Mouse (Mus musculus) lung, embryonic 16.5 days (tissue): ENCODE data around the gene Gm6509. TPM values are rescaled to one million over a fixed set of nuclear protein-coding genes. Genes with fewer than 3 reads are reported as not detected.
"Not testable (repeated sequence)": the region's sequence is repeated elsewhere in the genome, so short reads cannot be mapped to it uniquely, and the experiment has no call there.

Experiments used
- ATAC-seq: fragments of 200-750 bp; cut with Nextera tagmentation; 2 replicates; pipeline ENCODE4 v1.8.0; 2017; ENCODE audit warnings: low read depth, mild to moderate bottlenecking, moderate library complexity
- H3K27ac ChIP-seq: fragments of 300-500 bp; sonication (generic); 2 replicates; pipeline ENCODE4 v1.5.1; 2014; ENCODE audit warnings: mild to moderate bottlenecking, control low read depth, low read length
- H3K27me3 ChIP-seq: fragments of 300-500 bp; sonication (generic); 2 replicates; pipeline ENCODE4 v1.6.1; 2014; ENCODE audit warnings: low read depth, low read length, mixed read lengths; ENCODE audit not compliant: control insufficient read depth, insufficient read depth
- H3K36me3 ChIP-seq: fragments of 300-500 bp; sonication (generic); 2 replicates; pipeline ENCODE4 v1.6.1; 2014; ENCODE audit warnings: low read length; ENCODE audit not compliant: control insufficient read depth, insufficient read depth
- H3K4me1 ChIP-seq: fragments of 300-500 bp; sonication (generic); replicated peaks from 2 replicates; pipeline ENCODE4 v1.6.1; 2014; ENCODE audit warnings: low read length, mixed read lengths; ENCODE audit not compliant: control insufficient read depth, insufficient read depth
- H3K4me2 ChIP-seq: fragments of 300-500 bp; sonication (generic); 2 replicates; pipeline ENCODE4 v1.6.1; 2014; ENCODE audit warnings: low read depth, low read length, control low read depth
- H3K4me3 ChIP-seq: fragments of 300-500 bp; sonication (generic); 2 replicates; pipeline ENCODE4 v1.5.1; 2014; ENCODE audit warnings: mild to moderate bottlenecking, low read length, control low read depth
- H3K9ac ChIP-seq: fragments of 300-500 bp; sonication (generic); 2 replicates; pipeline ENCODE4 v1.6.1; 2014; ENCODE audit warnings: low read length, control low read depth
- H3K9me3 ChIP-seq: fragments of 300-500 bp; sonication (generic); 2 replicates; pipeline ENCODE4 v1.6.1; 2016; ENCODE audit warnings: low read length; ENCODE audit not compliant: control insufficient read depth
- WGBS: fragments of 180-500 bp; shearing (Covaris S2); extraction: QIAGEN DNeasy Blood & Tissue Kit; methylation state at CpG from one replicate; pipeline ENCODE4 v1.1.7; 2014; 5-methylcytosine and 5-hydroxymethylcytosine counted together
- polyA plus RNA-seq: library from polyadenylated mRNA; unstranded; fragments of >200 nt; fragmentation: Nextera tagmentation; extraction: Ambion mirVana; gene quantifications from 2 replicates; pipeline ENCODE4 v1.2.1, GENCODE M21; 2015

The Gm6509 gene
- not detected in 2 replicates for polyA plus RNA-seq

DNA sequence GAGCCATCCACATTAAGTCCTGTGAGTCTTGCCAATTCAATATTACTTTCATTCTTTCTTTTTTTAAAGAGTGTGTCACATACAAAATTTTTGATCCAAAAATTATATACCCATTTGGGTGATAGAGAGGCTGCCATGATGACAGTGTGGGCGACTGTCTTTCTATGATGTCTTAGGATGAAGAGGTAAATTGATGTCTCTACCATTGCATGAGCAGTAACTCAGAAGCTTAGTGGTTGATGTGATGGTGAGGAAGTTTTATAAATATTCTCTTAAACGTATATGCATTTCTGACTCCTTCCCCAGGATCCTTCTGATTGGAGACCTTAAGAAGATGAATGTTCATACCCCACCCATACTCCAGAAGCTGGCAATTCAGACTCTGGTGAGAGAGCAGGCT, at the start of gene Gm6509:
Gm6509 (plus strand) TSS at position 301 of the 400 bp plus-strand sequence.
- no CpG with 5 or more reads among the region's 2 CpGs for WGBS
- not testable (repeated sequence) for H3K27me3 ChIP-seq, H3K36me3 ChIP-seq, H3K4me2 ChIP-seq, ATAC-seq, H3K9ac ChIP-seq, H3K4me3 ChIP-seq, H3K9me3 ChIP-seq, H3K27ac ChIP-seq, H3K4me1 ChIP-seq

DNA sequence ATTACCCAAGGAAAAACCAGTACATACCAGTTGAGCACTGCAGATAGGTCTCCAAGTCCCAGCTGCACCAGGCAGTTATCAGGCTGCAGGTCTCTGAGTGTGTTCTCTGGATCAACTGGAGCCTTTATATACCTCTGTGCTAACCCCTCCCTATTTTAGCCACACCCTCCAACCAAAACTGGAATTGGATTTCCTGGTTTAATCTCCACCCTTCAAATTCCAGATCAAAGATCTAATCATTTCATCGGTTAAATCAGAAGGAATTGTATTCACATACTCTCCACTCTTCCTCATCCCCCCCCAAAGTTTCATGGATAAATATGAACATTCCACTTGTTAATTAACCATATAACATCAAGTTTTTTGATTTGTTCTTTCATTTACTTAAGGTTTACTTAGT, 7.5 kb upstream of the Gm6509 start, which contains the start of gene Gm3147:
Gm3147 (minus strand) TSS at position 101 of the 400 bp plus-strand sequence.
- H3K4me1 ChIP-seq, H3K9ac ChIP-seq, H3K4me3 ChIP-seq, H3K27me3 ChIP-seq, H3K36me3 ChIP-seq, H3K9me3 ChIP-seq, ATAC-seq, H3K4me2 ChIP-seq, H3K27ac ChIP-seq: not testable (repeated sequence)
- no CpG with 5 or more reads among the region's 1 CpGs for WGBS

DNA sequence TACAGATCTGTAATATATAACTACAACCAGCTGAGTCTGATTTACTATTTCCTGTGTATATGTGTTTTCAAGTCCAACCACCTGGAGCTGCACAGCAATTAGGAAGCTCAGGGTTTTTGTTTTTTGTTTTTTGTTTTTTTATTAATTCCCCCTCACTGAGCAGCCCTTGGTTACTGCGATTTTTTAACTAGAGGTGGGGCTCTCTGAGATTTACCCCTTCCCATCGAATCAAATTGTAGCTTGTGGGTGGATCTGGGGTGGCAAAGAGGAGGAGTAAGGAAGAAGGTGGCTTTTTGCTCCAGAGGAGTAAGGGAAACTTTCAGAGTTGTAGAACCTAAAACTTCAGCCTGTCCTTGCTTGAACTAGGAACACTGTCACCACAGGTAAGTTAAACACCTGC, 24.3 kb downstream of the Gm6509 start, which contains the start of gene Gm6205:
Gm6205 (plus strand) TSS at position 301 of the 400 bp plus-strand sequence.
- H3K4me2 ChIP-seq, H3K4me1 ChIP-seq, H3K9me3 ChIP-seq, ATAC-seq, H3K27ac ChIP-seq, H3K36me3 ChIP-seq, H3K9ac ChIP-seq, H3K27me3 ChIP-seq, H3K4me3 ChIP-seq: not testable (repeated sequence)
- no CpG with 5 or more reads among the region's 2 CpGs for WGBS

Other genes with a start within 250 kb of the Gm6509 start
- gene Gm7682, start 178.2 kb upstream of the Gm6509 start, polyA plus RNA-seq = not detected in 2 replicates
- not detected in 2 replicates for gene Gm3139, start 97.7 kb upstream of the Gm6509 start, polyA plus RNA-seq
- gene Gm3147, start 7.6 kb upstream of the Gm6509 start, polyA plus RNA-seq = not detected in 2 replicates
- not detected in 2 replicates for gene Gm6205, start 24.4 kb downstream of the Gm6509 start, polyA plus RNA-seq
- not detected in 2 replicates for gene Gm3183, start 241.5 kb downstream of the Gm6509 start, polyA plus RNA-seq